Mouse (Mus musculus) cerebellum, postnatal 36 days (tissue): ENCODE data around the gene Piwil1.

ENCODE experiments used
- DNase-seq, 2 experiments: peaks; one replicate each; pipeline ENCODE4 v3.0.0; 2021 to 2022; ENCODE audit warnings: mixed read lengths in 2 of 2

The Piwil1 gene

DNA sequence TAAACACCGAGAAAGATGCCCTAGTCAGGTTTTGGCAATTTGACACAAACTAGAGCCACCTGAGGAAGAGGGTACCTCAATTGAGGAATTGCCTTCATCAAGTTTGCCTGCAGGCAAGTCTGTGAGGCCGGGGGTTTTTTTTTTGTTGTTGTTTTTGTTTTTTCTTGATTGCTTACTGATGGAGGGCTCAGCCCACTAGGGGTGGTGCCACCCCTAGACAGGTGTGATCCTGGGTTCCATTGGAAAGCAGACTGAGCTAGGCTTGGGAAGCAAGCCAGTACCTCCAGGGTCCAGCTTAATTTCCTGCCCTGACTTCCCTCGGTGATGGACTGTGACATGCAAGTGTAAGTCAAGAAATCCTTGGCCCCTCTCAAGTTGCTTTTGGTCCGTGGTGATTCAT, at the start of gene Piwil1:
Piwil1 (plus strand) TSS at position 301 of the 400 bp plus-strand sequence.
- DNase-seq = no peak

DNA sequence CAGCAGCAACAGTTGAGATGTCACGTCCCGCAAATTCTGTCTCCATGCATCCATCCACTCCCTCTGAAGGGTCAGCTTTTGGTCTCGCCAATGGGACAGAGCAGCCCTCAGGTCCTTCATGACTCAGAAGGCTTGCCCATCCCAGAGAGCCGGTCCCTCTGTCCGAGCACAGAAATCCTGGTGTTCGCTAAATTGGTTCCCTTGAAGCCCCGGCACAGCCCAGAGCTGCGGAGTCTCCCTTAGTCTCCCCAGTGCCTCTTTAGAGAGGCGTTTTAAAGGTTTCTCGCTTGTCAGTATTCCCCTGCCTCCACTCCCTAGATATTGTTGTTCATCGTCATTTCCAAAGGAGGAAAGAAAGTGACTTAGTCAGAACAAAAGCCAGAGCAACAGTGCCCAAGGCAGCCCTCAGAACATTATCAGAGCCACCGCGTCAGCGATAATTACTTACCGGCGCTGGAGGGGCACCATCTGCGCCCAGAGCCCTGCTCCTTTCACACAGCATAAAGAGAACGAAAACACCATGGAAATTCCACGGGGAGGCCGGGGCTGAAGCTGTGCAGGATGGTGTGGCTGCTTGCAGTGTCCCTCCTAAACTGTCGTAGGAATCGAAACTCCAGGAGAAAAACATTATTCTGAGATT, 45.7 kb upstream of the Piwil1 start:
- DNase-seq = no peak

DNA sequence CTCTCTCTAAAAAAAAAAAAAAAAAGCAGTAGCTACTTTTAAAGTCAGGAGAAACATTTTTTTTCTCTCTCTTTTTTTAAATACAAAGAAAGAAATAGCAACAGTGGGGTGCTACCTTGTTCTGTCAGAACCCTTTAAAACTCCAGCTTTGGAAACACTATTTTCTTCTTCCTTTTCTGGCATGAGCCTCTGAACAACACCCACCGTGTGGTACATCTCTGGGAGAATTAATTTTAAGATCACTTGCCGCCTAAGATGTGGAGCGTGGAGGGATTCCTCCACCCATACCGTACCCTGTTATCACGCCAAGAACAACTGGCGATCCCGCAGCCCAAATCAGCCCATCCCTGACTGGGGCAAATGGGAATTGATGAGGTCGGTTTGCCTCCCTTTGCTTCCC, 42.2 kb upstream of the Piwil1 start:
- DNase-seq = no peak

DNA sequence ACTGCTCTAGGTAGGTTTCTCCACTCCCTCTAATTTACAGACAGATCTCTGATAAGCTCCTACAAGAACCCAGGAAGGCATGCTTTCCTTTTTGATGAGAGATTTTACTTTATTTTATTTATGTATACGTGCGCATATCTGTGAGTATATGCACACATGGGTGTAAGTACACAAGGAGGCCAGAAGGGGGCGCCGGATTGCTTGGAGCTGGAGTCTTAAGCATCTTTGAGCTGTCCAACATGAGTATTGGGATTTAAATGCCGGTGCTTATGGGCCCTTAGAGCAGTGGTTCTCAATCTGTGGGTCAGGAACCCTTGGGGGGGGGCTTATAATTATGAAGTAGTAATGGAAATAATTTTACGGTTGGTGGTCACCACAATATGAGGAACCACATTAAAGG, 39.4 kb upstream of the Piwil1 start:
- DNase-seq = no peak

DNA sequence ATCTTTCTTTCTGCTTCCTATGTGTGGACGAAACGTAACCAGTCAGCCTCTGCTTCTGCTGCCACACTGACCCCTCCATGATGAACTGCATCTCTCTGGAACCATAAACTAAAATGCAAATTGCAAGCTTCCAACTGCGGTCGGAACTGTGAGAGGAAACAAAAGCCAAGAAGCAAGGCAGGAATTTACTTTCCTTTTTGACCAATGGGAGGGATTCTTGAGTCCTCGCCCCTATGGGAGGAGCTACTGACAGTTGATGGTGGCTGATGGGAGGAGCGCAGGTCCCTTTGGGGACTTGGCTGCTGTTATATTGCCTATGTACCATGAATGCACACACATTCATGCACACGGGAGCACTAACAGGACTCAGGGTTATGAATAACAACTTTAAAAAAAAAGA, 38.3 kb upstream of the Piwil1 start:
- DNase-seq = no peak

DNA sequence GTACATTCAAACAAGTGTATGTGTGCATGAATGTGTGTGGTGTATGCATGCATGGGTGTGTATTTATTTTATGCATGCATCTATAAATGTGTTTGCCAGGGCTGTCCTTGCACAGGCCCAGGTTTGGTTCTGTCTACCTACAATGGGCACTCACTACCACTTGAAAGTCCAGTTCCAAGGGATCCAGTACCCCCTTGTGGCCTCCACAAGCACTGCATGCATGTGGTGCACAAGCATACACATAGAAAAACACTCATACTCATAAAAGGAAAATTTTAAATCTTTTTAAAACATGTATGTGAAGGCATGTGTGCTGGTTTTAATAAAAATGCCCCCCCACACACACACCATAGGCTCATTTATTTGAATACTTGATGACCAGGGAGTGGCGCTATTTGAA, 37.3 kb upstream of the Piwil1 start:
- DNase-seq = no peak

DNA sequence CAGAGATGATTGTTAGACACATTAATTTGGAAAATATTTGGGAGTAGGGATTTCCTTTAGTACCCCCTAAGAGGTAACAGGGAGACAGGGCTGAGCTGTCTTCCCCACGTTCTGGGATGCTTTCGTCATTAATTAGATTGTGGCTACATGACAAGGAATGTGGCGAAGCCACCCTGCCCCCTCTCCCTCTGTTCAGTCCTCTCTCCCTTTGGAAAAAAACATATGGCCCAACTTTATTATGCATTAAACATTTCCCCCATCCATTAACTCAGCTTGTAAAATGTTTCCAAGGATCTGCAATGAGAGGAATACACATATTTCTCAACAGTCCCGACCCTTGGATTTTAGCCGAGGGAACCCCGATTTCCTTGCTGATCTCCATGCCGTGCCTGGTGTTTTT, 35.0 kb upstream of the Piwil1 start:
- DNase-seq = no peak

DNA sequence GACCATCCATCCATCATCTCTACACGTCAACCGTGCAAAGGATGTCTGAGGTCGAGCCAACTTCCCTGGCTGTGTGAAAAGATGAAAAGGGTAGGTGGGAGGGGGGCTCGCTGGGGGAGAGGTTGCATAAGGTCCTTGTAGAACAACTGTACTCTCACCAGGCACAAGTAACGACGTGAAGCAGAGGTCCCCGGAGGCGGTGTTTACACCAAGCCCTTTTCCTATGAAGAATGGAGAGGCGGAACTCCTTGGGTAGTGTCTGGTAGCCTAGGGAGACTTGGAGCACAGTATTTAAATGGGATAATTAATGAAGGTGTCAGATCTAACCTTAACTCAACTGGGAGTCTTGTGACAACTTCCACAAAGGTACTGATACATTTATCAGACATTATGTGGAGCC, 28.2 kb upstream of the Piwil1 start:
- DNase-seq = no peak

DNA sequence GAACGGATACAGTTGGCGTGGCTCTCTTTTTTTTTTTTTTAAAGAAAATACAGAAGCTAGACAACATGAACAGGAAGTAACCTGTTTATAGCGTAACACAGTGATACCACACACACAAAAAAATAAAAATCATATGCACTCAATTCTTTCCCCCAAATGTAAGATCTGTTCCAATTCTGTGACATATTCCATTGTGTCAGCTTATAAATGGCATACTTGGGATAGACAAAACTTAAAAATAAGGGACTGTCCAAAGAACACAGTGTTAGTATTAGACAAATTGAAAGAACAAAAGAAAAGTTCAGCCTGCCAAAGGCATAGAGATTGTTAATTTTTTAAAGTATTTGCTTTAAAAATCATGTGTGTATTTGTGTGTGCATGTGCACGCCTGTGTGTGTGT, 25.0 kb upstream of the Piwil1 start:
- no peak for DNase-seq

DNA sequence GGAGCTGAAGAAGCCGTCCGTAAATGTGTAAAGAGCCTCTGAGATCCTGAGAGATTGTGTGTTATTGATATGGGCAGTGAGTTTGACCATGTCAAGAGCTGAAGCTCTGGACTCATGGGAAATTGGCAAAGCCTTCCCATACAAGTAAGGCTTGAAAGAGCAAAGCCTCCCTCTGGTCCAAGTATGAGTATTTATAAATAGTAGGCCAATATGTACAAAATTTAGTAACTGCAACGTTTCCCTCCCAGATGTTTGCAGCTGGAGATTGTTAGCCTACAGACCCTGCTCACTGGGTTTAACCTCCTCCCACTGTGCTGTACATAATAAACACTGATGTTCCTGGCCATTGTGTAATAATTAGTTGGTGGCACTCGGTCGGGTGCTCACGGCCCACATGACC, 24.5 kb upstream of the Piwil1 start:
- no peak for DNase-seq

DNA sequence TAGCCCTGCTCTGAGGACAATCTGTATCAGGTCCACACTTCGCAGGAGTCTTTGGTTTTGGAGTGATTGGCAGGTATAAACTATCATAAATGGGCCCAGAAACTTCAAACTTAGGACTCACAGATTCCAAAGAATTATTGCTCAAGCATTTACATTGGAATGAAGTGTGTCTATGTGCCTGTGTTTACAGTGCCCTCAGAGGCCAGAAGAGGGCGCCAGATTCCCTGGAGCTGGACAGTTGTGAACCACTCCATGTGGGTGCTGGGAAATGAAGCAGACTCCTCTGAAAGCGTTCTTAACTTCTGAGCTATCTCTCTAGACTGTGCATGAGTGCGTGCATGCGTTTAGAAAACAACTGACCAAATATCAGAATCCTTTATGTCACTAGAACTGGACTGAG, 20.9 kb upstream of the Piwil1 start:
- no peak for DNase-seq

DNA sequence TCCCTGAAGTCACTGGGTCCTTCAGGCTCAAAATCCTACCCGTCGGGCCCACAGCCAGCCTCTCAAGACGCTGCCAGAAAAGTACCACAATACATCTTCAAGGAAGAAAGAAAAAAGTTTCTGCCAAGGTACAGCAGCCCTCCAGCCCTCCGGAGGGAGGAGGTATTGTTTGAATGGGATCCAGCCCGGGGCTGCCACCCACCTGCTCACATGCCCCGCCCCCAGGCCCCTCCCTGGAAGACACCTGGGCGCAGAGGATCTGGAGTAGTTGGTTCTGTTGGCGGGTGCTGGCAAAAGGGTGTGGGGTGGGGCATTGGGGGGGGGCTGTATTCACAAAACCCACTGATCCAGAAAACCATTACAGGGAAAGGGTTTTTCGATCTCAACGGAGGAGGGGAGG, 18.1 kb upstream of the Piwil1 start:
- no peak for DNase-seq

DNA sequence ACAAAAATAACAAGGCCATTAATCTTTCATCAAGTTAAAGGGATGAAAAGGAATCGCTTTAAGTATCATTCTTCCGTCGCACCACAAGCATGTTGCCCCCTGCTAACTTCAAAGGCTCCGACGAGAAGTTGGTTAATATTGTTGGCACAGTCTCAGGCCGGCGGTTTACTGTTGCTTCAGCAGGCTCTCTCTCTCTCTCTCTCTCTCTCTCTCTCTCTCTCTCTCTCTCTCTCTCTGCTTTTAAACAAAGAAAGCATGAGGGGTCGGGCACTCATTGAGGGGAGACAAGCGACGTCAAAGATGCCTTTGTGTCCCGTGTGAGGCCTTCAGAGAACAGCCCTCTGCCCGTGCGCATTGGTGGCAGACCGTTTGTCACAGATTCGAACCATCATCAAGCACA, 17.7 kb upstream of the Piwil1 start:
- no peak for DNase-seq

DNA sequence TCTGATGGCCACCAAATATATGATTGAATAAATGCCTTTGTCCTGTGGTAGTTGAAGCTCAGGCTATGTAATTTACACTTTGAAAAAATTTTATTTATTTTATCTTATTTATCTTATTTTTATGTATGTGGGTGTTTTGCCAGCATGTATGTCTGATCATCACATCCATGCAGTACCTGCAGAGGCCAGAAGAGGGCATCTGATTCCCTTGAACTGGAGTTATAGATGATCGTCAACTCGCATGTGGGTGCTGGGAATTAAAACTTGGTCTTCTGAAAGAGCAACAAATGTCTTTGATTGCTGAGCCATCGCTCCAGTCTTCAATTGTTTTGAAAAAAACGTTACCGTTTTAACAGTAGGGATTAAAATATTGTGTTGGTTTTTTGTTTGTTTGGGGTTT, 15.2 kb upstream of the Piwil1 start:
- no peak for DNase-seq

DNA sequence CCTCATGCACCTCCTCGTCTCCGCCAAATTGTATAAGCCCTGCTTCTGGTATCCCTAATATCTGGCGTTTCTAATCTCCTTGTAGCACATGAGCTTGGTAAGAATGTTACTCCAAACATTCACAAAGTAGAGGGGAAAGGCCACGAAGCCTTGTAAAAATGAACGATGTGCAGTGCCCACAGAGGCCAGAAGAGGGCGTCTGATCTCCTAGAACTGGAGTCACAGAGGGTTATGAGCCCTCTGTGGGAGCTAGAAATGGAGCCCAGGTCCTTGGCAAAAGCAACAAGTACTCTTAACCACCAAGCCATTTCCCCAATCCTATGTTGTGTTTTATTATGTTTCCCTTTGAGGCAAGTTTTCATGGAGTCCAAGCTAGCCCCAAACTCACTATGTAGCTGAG, 8.2 kb upstream of the Piwil1 start:
- DNase-seq = no peak

DNA sequence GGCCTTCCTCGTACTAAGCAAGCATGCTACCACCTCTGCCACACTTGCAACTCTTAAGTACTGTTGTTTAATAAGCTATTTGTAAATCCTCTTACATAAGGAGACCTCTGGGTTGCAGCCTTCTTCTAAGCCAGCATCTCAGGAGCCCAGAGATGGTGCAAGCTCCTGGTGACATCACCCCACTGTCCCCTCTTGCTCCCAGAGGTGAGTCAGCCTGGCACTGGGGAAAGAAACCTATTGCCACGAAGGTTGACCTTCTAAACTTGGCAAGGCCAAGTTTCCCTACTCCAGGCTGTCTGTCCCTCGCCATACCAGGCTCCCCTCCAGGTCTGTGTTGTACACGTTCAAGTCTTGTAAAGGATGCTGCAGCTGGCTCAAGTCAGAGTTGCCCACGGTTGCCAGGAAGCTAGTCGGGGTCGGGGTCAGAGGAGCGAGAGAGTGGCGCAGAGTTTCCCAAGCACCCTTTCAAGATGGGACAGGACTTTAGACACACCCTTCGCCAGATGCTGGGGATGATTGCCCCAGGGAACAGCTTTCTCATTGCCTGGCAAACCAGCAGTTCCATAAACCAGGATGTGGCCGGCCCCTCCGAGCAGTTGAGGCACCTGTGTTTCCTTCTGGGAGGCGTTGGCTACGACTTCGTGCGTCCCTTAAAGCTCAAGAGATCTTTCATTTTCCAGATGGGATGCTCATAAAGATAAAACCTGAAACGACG, 7.6 kb upstream of the Piwil1 start:
- no peak for DNase-seq

DNA sequence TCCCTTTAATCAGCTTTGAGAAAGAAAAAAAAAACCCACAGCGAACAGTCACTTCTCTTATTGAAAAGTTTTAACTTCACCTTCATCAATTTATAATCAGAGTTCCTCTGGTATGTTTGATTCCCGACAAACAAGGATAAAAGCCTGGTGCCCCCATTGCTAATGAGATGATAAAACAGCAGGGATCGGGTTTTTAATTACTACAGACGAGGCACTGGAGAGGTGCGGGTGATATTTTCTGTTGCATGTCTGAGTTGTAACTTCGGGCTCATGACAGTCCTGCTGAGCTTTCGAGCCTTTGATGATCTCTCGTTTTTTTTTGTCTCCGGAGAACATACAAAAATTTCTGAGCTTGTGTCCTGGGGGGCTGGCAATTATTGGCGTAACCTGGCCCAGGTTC, 5.5 kb upstream of the Piwil1 start:
- no peak for DNase-seq

DNA sequence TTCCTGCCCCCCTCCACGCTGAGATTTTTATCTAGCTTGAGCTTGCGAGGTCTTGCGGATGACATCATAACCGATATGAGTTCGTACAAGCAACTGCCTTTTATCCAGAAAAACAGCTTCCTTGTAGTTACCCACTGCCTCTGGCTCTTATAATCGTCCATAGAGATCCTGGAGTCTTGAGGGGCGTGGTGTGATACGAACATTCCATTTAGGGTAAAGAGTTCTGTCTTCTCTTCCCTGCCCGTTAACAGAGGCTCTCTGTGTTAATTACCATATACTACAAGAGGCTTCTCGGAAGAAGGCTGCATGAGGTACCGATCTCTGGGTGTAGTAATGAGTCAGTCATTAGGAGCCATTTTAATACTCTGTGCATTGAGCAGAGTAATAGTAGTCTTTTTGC, 1.6 kb upstream of the Piwil1 start:
- no peak for DNase-seq

DNA sequence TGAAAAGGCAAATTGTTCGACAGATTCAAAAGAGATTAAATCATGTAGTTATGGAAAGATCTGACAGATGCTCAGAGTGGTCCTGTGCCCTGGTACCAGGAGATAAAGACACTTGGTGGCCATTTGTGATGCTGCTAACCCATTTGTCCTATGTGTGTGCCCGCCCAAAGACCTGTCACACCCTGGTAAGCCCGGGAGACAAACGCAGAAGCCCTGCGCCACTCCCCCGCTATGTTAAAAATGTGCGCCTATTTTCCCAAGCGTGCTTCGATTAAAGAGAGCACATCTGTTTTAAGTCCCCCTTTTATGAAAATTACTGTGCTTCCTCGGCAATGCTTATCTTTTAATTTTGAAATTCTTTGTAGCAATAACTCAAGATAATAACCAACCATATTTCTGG, 1.4 kb downstream of the Piwil1 start:
- DNase-seq = no peak

DNA sequence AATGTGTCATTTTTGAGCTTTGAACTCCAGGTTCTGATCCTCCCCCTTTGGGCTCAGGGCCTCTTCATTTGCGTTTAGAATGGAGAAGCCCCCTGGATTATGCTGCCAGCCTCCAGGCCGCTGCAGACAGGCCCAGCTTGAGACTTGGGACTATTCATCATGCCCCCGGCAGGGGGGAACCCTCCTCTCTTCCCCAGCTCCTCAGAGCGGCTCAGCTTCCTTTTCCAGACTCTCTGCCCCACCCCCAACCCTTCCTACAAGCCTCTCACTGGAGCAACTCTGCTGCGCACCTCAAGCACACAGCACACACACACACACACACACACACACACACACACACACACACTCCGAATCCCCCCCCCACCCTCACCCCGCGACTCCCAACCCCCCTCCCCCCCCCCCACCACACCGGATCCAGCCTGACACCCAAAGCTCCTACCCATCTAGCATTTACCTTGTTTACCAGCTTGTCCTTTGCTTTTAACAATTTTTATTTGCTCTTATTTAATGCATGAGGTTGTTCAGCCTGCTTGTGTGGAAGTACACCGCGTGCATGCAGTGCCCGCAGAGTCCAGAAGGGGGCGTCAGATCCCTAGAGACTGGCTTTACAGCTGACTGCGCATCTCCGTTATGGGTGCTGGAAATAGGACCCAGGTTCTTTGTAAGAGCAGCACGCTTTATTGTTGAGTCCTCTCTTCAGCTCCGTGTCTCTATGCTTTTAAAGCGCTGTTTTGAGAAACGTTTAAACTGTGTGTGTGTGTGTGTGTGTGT, 2.0 kb downstream of the Piwil1 start:
- no peak for DNase-seq

DNA sequence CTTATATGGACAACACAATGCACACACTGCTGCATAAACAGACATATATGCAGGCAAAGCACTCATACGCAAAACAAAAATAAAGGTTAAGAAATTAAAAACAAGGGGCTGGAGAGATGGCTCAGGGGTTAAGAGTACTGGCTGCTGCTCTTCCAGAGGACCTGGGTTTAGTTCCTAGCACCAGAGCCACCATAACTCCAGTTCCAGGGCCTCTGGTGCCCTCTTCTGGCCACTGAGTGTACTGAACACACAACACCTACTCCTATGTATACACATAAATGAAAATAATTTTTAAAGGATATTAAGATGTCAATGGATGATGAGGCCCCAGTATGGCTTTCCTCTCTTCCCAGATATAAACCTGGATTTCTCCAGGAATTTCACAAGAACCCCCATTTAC, 4.1 kb downstream of the Piwil1 start:
- DNase-seq = no peak

DNA sequence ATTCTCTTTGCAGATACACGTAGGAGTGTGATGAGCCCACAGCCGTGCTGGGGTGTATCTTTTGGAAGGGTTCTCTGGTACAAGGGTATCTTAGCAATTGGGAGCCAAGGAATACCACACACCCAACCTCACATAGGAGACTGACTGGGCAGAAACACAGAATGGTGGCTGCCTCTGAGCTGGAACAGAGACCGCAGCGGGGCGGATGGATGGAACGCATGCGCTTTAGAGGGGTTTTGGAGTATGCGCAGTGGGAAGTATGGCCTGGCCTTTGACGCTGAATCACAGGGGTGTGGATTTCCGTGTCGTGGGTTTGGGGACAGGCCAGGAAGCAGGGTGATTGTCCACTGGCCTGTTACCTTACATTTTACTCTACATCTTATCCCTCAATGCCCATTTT, 4.9 kb downstream of the Piwil1 start:
- DNase-seq = no peak

DNA sequence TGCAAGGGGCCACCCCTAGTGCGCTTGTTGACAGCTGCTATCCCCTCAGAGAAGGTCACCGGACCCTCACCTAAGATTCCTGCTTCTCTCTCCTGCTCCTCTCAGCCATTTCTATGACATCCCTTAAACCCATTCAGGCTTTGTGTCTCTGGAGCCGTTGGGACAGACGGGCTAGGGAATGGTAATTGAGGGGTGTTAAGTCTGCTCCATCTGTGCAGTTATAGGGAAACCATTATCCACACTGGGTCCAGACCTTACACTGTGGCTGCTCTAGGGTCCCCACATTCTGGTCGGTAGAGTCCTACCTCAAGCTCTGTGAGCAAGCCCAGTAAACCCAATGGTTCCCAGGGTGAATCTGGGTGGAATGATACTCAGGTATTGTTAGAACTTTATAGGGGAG, 6.6 kb downstream of the Piwil1 start:
- no peak for DNase-seq

DNA sequence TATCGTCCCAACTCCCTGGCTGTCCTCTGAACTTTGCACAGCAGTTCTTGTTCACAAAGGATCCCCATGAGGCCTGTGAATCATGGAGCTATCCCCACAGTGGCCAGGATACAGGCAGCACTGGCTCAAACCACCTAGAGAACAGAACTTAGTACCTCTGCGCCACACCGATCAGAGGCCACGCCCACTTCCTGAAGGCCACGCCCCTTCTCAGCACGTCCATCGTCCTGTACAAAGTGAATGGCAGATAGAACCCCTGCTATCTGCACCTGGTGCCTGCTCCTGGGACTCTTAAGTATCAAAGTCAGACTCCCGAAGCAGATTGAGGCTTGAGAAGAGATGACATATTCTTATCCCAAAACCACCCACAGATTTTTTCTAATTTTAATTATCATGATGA, 8.3 kb downstream of the Piwil1 start:
- DNase-seq = no peak
